Mouse (Mus musculus): Measurements from ENCODE around the gene Timd2. TPM values are rescaled to one million over a fixed set of nuclear protein-coding genes. Genes with fewer than 3 reads are reported as not detected.
A peak's percentile ranks its signal among the peaks of the same experiment; 100 is the strongest.
"Not testable (repeated sequence)": the region's sequence is repeated elsewhere in the genome, so short reads cannot be mapped to it uniquely, and the experiment has no call there.

Gene Timd2
- not detected for total RNA-seq (2021)

- DNase-seq (ENCODE audit: extremely low spot score in 1 of 2, low spot score in 2 of 2), result no peak
- intact Hi-C loops (cut with DNase I), result no loop called here
These were observed at the start of gene Timd2 for GRCm38 (mm10) chr11:46706664-46707356. TSS of gene Timd2 (minus strand) at chr11:46707061.

- DNase-seq (ENCODE audit: extremely low spot score in 1 of 2, low spot score in 2 of 2); intact Hi-C loops (cut with DNase I): not testable (repeated sequence)
These were observed 48.9 kb upstream of the Timd2 start for GRCm38 (mm10) chr11:46755714-46756113.

GRCm38 (mm10) chr11:46754669-46755068 lies 47.8 kb upstream of the Timd2 start:
- DNase-seq (ENCODE audit: extremely low spot score in 1 of 2, low spot score in 2 of 2), result no peak
- intact Hi-C loops (cut with DNase I), result no loop called here

GRCm38 (mm10) chr11:46753662-46754061 lies 46.8 kb upstream of the Timd2 start:
- no peak for DNase-seq (ENCODE audit: extremely low spot score in 1 of 2, low spot score in 2 of 2)
- intact Hi-C loops (cut with DNase I), result no loop called here

- DNase-seq (ENCODE audit: extremely low spot score in 1 of 2, low spot score in 2 of 2), result no peak
- intact Hi-C loops (cut with DNase I), result loop anchor here (10.0 kb wide), 1 partner anchor 53 kb away; no protein-coding TSS in a partner anchor
These were observed 41.1 kb upstream of the Timd2 start for GRCm38 (mm10) chr11:46747996-46748395.

- no peak for DNase-seq (ENCODE audit: extremely low spot score in 1 of 2, low spot score in 2 of 2)
- intact Hi-C loops (cut with DNase I), result loop anchor here (10.0 kb wide), 1 partner anchor 47 kb away; no protein-coding TSS in a partner anchor
These were observed 34.9 kb upstream of the Timd2 start for GRCm38 (mm10) chr11:46741716-46742115.

GRCm38 (mm10) chr11:46740886-46741285 lies 34.0 kb upstream of the Timd2 start:
- no peak for DNase-seq (ENCODE audit: extremely low spot score in 1 of 2, low spot score in 2 of 2)
- intact Hi-C loops (cut with DNase I), result loop anchor here (10.0 kb wide), 1 partner anchor 46 kb away; no protein-coding TSS in a partner anchor

GRCm38 (mm10) chr11:46739501-46739900 lies 32.6 kb upstream of the Timd2 start:
- no peak for DNase-seq (ENCODE audit: extremely low spot score in 1 of 2, low spot score in 2 of 2)
- intact Hi-C loops (cut with DNase I), result loop anchor here (10.0 kb wide), 1 partner anchor 295 kb away; no protein-coding TSS in a partner anchor

GRCm38 (mm10) chr11:46735076-46735475 lies 28.2 kb upstream of the Timd2 start, which contains the start of gene Havcr1:
TSS of gene Havcr1 (plus strand) at chr11:46735080.
- not testable (repeated sequence) for DNase-seq (ENCODE audit: extremely low spot score in 1 of 2, low spot score in 2 of 2)
- intact Hi-C loops (cut with DNase I), result loop anchor here (10.0 kb wide), 1 partner anchor 290 kb away; no protein-coding TSS in a partner anchor

GRCm38 (mm10) chr11:46734617-46735016 lies 27.8 kb upstream of the Timd2 start:
- no peak for DNase-seq (ENCODE audit: extremely low spot score in 1 of 2, low spot score in 2 of 2)
- intact Hi-C loops (cut with DNase I), result loop anchor here (10.0 kb wide), 1 partner anchor 290 kb away; no protein-coding TSS in a partner anchor

GRCm38 (mm10) chr11:46733242-46733789 lies 26.5 kb upstream of the Timd2 start:
- DNase-seq (ENCODE audit: extremely low spot score in 1 of 2, low spot score in 2 of 2), result peak in 1 of 2 experiments; percentile 40
- intact Hi-C loops (cut with DNase I), result loop anchor here (10.0 kb wide), 1 partner anchor 289 kb away; no protein-coding TSS in a partner anchor

- intact Hi-C loops (cut with DNase I), result loop anchor here (10.0 kb wide), 1 partner anchor 287 kb away; no protein-coding TSS in a partner anchor
- DNase-seq (ENCODE audit: extremely low spot score in 1 of 2, low spot score in 2 of 2), result no peak
These were observed 24.7 kb upstream of the Timd2 start for GRCm38 (mm10) chr11:46731541-46732070.

GRCm38 (mm10) chr11:46698830-46699229 lies 8.0 kb downstream of the Timd2 start:
- intact Hi-C loops (cut with DNase I), result loop anchor here (10.0 kb wide), 1 partner anchor 46 kb away; no protein-coding TSS in a partner anchor
- no peak for DNase-seq (ENCODE audit: extremely low spot score in 1 of 2, low spot score in 2 of 2)

- intact Hi-C loops (cut with DNase I), result loop anchor here (10.0 kb wide), 1 partner anchor 47 kb away; no protein-coding TSS in a partner anchor
These were observed 8.6 kb downstream of the Timd2 start for GRCm38 (mm10) chr11:46698278-46698655.

GRCm38 (mm10) chr11:46697433-46698277 lies 9.2 kb downstream of the Timd2 start:
- DNase-seq (ENCODE audit: extremely low spot score in 1 of 2, low spot score in 2 of 2), result no peak
- intact Hi-C loops (cut with DNase I), result loop anchor here (10.0 kb wide), 1 partner anchor 47 kb away; no protein-coding TSS in a partner anchor

More at GRCm38 (mm10) chr11:46698278-46698655, 8.6 kb downstream of the Timd2 start:
- no peak for DNase-seq (ENCODE audit: extremely low spot score in 1 of 2, low spot score in 2 of 2)

- not testable (repeated sequence) for DNase-seq (ENCODE audit: extremely low spot score in 1 of 2, low spot score in 2 of 2)
- intact Hi-C loops (cut with DNase I), result loop anchor here (10.0 kb wide), 1 partner anchor 49 kb away; no protein-coding TSS in a partner anchor
These were observed 11.0 kb downstream of the Timd2 start for GRCm38 (mm10) chr11:46695849-46696248.

- intact Hi-C loops (cut with DNase I), result loop anchor here (10.0 kb wide), 1 partner anchor 55 kb away; no protein-coding TSS in a partner anchor
- no peak for DNase-seq (ENCODE audit: extremely low spot score in 1 of 2, low spot score in 2 of 2)
These were observed 16.7 kb downstream of the Timd2 start for GRCm38 (mm10) chr11:46690136-46690535.

GRCm38 (mm10) chr11:46683723-46684122 lies 23.1 kb downstream of the Timd2 start:
- intact Hi-C loops (cut with DNase I), result no loop called here
- no peak for DNase-seq (ENCODE audit: extremely low spot score in 1 of 2, low spot score in 2 of 2)

Data from left cerebral cortex, postnatal 10 days (tissue).